Mouse (Mus musculus) left cerebral cortex, adult 9 months (tissue): ENCODE data around the gene Fkbp11.

Experiments used
- DNase-seq, 2 experiments: peaks; one replicate each; pipeline ENCODE4 v3.0.0; 2022; ENCODE audit warnings: low spot score in 2 of 2

Fkbp11 gene

DNA sequence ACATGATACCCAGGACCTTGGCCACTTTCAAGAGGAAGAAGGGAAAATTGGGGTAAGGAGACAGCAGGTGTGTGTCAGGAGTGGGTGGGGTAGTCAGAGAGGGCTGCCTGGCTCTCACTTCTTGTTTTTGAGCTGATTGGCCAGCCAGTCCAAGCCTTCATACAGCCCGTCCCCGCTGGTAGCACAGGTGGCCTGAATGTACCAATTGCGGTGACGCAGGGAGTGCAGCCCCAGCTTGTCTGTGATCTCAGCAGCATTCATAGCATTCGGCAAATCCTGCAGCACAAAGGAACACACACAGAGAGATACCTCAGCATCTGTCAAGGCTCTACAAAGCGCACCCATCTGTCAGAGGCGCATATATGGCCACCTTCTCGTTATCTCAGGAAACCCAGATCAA is 12.2 kb upstream of the Fkbp11 start:
- DNase-seq: peak in 1 of 2 experiments; percentile 21

DNA sequence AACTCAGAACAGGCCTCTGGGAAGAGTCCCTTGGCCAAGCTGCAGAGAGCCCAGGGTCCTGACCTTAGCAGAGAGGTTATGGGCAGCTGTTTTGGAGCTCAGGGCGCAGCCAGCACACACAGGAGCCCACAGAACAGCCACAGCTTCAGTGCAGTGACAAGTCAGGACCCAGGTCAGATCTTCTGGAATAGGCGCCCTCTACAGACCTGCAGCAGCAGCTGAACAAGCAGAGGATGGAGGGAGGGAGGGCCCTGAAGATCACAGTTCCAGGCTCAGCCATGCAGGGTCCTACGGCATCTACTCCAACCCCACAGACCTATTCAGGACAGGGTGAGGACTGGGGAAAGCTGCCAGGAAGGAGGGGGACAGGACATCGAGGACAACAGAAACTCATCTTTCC is 10.8 kb upstream of the Fkbp11 start:
- no peak for DNase-seq

DNA sequence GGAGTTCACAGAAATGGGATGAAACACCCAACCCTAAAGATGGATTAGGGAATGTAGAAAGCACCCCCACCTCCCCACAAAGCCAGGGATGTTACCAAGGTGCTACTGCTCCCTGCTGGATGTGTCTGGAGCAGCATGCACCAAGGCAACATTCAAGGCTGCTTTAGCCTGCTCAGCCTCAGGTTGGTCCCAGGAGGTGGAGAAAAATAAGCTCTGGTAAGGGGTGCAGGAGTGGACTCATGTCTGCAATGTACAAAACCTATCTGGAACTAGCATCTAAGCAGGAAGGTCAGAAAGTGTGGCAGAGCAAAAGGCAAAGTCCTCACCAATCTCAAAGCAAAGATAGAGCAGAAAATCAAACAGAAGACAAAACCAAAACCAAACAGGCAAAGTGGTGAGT is 9.9 kb upstream of the Fkbp11 start:
- DNase-seq: no peak

DNA sequence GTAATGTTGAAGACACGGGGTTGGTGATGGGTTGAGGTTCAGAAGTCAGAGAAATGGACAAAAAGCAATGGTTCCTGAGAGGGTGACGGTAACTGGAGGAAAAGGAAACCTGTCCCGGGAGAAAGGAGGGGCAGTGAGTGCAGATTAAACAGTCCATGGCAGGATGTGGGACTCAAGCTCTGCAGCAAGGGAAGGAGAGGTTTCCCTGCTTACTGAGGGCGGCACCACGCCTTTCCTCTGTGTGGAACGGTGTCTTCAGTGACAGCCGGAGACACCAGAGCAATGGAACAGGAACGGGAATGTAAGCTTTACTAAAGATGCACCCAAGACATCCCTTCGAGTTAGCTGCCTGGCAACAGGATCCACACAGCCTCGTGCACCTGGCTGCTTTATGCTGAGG is 8.5 kb upstream of the Fkbp11 start:
- DNase-seq: no peak

DNA sequence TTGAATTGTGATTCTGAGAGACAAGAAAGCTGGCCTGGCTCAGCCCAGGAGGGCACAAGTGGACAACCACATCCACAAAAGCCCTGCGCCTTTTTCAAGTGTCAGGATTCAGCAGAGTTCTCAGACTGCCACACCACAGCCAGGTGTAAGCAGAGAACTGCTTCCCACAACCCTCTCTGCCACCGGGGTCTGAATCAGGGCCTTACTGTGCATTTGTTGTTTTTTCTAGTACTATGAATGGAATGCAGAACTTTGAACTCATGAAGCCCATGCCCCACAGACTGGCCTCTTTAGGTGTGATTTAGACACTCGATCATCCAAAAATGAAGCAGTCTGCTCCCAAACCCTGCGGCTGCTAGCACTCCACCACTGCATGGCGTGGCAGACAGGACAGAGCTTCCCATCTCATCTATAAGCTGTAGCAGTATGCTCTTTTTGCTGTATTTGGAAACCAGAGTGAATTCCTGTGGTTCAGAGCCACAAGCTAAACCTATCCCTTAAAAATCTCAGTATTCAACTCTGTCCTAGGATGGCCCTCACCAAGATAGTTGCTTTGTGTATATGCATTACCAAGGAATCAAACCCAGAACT is 6.1 kb upstream of the Fkbp11 start:
- DNase-seq: no peak

DNA sequence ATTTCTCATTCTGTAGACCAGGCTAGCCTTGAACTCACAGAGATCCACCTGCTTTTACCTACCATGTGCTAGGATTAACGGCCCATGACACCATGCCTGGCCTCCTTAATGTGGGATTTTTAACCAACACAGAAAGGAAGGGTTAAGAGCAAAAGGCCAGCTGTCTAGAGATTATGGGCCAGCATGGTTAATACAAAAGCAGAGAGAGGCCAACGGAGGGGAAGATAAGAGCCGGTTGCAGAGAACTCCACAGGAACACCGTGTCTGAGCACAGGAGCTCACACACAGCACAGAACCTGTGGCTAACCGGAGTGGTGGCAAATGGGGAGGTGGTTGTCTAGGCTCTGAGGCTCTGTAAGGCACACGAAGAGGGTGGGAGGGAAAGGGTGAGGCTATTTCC is 5.4 kb upstream of the Fkbp11 start:
- DNase-seq: no peak

DNA sequence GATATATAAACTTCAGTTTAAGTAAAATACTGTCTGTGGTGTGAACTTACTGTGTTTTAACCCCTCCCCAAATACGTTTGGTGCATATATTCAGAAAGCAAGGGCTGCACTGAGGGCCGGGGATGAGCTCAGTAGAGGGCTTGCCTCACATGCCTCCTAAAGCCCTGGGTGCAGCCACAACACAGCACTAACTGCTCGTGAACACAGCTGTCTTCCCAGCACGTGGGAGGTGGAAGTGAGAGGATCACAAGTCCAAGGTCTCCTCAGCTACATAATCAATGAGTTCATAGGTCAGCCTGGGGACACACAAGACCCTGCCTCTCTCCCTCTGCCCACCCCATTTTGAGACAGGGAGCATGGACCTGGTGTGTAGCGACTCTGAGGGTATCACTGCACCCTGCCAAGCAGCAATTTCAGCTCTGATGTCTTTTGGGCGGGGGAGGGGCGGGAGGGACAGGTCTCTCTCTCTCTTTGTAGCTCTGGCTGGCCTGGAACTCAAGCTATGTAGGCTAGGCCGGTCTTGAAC is 4.1 kb upstream of the Fkbp11 start:
- no peak for DNase-seq

DNA sequence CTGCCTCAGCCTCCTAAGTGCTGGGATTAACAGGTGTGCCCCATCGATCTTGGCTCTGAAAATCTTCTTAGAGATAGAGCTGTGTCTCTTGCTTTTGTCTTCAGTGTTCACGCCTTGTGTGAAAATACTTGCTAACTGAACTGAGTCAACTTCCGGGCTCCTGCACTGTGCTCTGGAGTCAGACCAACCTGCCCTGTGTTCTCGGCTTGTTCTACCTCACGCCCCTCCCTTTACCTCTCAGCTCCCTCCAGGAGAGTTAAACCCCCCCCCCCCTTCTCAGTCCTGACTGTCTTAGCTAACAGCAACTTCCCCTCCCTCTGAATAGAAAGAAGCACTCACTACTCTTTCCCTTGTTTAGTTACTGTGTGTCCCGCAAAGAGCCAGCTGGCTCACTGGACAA is 2.8 kb upstream of the Fkbp11 start:
- DNase-seq: no peak

DNA sequence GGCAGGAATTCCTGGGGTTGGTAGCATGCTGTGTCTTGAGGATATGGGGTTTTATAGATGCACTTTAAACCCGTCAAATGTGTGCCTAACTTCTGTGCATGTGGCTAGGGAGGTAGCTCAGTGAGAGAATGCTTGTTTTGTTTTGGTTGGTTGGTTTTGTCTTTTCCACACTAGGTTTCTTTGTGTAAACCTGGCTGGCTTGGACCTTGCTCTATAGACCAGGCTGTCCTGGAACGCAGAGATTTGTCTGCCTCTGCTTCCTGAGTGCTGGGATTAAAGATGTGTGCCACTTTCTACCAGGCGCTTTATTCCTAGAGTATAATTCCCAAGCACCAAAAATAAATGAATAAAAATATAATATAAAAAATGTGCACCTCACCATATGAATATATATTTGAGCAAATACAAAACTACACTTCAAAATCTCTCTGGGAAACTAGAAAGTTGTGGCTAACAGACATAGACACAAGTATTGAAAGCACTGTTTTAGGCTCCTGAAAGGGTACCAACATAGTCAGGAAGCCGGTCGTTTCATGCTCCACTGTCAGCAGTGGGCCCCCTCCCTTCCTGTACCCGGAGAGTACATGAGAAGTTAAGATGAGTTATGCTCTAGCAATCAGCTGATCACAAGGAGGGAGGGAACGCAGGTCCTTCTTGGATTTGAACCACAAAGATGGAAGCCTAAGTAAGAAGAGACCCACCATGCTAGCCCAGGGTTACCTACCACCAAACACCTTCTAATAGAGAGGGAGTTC is 2.0 kb upstream of the Fkbp11 start:
- no peak for DNase-seq

DNA sequence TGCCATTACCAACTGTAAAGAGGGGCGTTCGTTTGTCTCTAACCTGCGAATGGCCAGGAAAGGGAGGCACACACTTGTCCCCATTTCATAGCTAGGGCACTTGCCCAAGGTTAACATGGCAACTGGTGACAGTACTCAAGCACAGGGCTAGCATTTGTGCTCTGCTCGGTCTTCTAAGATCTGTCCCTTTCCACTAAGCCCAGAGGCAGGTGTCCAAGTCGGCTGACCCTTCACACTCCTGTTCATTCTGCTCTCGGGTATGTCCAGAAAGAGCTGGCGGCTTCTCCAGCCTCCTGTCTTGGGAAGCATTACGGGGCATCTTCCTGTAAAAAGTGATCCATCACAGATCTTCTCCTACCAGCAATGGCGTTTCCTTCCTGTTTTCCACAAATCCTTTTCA is 368 bp upstream of the Fkbp11 start:
- DNase-seq: no peak

DNA sequence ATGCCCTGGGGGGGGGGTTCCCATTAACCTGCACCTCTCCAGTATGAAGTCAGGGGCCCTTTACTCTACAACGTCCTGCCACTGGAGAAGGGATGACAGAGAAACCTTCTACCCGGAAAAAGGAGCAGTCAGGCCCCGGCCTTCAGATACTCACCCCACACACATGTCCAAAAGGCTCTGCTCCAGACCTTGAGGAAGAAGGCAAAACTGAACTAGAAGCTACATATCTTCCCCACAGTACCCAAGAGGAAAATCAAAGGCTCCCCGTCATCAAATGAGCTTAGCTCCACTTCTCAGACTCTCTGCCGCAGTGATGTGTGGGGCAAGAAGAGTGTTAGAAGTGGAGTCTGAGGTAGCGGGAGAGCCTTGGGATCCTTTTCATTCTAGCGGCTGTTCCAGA is 1.3 kb downstream of the Fkbp11 start:
- DNase-seq: no peak

DNA sequence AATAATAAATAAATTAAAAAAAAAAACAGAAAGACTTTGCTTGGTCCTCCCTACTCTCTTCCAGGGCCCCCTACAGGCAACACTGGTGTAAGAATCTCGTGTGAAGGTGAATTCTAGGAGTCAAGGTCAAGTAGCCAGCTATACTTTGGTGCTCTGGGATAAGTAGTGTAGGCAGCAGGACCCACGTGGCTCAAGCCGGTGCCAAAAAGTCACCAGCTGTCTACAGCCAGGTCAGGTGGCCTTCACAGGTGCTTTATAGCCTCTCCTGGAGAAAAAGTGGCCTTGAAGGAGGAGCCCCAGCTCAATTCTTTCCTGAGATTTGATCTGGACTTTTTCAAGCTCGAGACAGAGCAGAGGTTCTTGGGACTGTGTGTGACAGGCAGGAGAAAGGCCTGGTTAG is 1.9 kb downstream of the Fkbp11 start:
- no peak for DNase-seq

DNA sequence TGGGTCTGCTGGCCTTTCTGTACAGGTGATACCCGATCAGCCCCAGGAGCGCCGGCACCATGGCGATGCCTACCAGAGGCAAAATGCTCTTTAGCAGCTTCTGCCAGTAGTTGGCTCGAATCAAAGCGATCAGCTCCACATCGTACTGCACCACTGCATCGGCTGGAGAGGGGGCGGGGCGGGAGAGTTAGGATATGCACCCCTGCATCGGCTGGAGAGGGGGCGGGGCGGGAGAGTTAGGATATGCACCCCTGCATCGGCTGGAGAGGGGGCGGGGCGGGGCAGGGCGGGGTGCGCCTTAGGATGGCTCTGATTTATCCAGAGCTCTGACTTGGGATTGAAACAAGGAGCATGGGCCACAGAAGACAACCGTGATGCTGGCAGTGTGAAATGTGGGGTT is 3.6 kb downstream of the Fkbp11 start:
- no peak for DNase-seq

DNA sequence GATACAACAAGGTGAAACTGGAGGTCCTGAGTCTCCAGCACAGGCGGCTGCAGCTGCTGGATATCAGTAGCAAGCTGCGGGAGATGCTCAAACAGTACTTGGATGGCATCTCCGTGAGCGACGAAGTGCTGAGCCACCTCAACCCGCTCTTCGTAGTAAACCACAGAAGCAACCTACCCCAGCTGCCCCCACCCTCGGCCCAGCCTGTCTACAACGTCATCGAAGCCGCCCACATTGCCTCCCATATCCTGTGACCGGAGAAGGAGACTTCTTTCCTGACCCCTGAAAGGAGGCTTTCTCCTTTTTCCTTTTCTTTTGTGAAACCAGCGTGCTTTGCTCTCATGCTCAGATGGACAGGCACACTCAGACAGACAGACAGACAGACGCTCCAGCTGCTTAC is 5.1 kb downstream of the Fkbp11 start:
- no peak for DNase-seq

DNA sequence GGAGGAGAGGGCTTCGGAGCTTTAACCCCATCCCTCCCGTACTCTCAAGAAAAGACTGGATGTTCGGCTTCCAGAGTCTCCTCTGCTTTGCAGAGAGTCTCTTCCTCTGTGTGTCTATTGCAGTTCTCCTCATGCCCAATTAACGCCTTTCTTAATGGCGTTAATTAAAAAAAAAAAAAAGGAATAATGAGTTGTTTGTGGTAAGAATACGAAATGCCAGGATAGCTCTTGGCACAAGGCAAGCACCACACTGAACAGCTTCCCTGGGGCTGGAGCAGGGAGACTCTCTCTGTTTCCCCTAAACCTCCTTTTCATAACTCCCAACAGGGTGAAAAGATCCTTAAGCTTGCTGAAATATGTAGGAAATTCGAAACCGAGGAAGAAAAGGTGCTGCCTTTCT is 5.8 kb downstream of the Fkbp11 start:
- no peak for DNase-seq

DNA sequence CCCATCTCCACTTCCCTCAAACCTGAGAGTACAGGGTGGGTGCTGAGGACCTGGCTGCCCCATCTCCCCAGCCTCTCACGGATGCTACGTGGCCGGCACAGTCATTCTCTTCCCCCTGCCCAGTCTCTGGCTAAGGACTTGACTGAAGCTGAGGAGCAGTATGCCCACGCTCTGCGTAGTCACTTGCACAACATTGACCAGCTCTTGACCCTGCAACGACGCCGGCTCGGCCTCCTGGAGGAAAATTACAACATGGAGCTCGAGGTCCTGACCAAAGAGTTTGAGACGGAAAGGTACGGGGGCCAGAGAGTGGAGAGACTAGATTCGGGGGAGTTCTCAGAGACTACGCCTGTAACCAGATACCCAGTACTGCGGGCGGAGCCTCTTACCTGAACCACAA is 10.7 kb downstream of the Fkbp11 start:
- no peak for DNase-seq

DNA sequence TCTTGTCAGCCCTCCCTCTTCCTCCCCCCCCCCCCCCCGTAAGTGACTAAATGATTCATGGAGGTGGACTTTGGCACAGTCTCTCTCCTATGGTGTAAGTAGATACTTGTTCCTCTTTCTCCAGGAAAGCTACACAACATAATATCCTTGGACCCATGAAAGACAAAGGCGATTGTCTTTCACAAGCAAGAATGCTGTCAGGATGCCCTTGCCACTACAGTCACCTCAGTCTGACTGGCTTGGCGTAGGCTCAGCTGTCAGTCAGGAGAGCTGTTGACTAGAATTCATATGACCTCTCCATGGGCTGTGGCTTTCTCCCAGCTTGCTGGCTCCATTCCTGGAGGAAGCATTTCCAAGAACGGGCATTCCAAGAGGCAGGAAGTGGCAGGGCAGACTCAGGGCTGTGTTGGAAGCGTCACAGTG is 13.8 kb downstream of the Fkbp11 start:
- DNase-seq: no peak

DNA sequence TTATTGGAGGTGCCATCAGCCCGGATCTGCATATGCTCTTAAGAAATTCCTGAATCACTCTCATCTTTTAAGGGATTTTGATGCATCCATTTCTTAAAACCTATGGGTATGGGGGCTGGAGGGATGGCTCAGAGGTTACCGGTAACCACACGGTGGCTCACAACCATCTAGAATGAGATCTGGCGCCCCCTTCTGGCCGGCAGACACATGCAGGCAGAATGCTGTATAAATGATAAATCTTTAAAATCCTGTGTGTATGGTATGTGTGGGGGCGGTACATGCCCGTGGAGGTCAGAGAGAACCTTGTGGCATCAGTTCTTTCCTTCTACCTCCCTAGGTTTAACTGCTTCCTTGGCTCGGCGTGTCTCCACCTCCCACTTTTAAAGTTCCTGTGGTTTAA is 17.6 kb downstream of the Fkbp11 start:
- peak in 1 of 2 experiments; percentile 54 for DNase-seq

DNA sequence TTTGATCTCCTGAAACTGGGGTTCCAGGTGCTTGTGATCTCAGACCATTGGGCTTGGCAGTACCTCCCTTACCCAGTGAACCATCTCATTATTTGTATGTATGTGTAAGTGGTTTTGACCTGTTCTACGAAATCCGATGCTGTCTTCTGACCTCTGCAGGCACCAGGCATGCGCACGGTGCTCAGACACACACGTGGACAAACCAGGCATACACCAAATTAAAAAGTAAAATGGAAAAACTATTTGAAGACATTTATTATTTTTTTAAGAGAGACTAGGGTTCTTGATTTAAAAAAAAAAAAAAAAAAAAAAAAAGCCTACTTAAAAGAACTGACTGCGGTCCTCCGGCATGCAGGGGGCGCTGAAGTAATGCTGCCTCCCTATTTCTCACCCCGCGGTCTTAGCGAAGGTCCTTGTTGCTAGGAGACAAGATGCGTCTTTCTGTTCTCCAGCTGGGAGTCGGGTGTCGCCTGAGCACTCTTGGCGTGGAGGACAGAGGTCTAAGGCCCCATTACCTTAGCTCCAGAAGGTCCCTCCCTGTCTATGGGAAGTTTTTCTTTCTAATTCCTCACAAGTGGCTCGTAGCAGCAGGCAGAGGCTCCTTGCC is 20.1 kb downstream of the Fkbp11 start, which contains the start of gene Ccdc65:
Gene Ccdc65 (plus strand): TSS at position 442 of the 607 bp plus-strand sequence.
- peak; percentile 74 to 94 for DNase-seq

DNA sequence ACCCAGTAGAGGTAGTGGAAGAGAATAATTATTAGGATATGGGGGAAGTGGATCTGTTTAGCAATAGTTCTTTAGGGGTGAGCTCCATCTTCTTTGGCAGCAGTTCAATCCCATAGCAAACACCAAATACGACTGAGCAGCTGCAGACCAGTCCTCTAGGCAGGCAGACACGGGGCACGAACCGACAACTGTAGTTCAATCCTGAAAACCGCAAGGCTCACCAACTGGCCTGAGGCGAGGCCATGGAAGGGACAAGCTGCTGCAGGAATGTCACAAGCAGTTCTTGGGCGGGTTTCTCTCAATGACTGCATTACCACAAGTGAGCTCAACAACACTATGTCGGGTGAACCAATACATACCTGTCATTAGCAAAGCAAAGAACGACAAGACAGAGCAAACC is 23.7 kb downstream of the Fkbp11 start:
- no peak for DNase-seq

DNA sequence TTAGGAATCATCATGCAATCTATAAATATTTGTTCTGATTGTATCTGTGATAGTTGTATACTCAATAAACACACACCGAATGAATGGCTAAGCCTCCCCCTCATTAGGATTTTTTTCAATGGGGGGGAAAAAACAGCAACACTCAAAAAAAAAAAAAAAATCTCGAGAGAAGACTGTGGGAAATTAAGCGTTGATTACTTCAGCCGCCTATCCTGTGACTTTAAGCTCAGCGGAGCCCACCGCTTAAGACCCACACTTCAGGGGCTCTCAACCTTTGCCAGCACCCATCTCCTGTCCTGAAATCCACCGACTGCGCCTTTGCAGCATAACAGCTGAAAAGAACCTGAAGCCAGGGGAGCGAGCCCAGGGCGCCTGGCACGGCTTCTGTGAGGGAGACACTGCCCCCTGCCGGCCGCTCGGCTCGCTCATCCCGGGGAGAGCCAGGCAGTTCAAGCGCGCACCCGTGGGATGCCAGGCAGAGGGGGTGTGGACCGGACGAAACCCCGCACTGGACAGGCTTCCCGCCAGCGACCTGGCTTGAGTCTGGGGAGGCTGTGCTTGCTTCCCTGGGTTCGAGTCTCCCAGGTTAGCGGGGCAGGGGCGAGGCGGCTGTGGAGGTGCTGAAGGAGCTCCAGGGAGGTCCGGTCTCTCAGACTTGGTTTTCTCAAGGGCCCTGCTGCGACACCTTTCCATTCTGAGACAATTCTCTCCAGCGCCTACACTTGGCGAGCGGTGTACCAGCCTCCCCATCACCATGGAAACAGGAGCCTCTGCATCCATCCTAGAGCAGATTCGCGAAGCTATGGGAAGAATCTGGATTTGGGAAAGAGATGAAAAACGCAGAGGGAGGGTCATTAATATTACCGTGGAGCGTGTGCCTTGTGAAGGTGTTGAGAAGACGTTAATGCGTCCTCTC is 28.6 kb downstream of the Fkbp11 start:
- DNase-seq: peak; percentile 70 to 94

DNA sequence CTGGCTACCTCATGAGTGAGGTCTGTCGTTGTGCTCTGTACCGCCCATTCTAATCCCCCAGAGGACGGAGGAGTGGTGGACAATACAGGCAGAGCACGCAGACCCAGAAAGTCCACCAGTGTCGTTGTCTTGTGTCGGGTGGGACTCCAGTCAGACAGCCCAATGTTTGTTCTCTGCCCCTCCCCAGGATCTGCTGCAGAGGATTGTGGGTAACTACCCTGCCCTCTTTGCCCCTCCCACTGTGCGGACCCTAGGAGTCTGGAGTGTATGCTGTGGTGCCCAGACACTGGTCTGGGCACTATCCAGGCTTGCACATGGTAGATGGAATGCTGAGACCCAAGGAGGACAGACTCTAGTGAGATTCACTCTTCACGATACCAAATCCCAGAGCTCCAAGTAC is 31.8 kb downstream of the Fkbp11 start:
- DNase-seq: no peak
